In genomic region chr16:75332853-75333252, GRCm38 (mm10) we compare ENCODE assay signal across 16 mouse cellular contexts.
"Had no signal": no experiment of that assay in that cellular context is flagged by ENCODE, and none has a peak within 500 bp of the region (broad histone marks: within the 10 kb centered on the region; RNA-seq: fewer than 3 reads in every experiment).

No protein-coding gene starts in this region.

- H3K9ac ChIP-seq: neural tube, embryonic 13.5 days; neural tube, embryonic 15.5 days; stomach, embryonic 15.5 days had no signal

- H3K9me3 ChIP-seq: neural tube, embryonic 13.5 days; neural tube, embryonic 15.5 days; stomach, embryonic 15.5 days had no signal

- H3K36me3 ChIP-seq: neural tube, embryonic 13.5 days; neural tube, embryonic 15.5 days; stomach, embryonic 15.5 days had no signal

- DNase-seq: retina, postnatal 1 day; right cerebral cortex, adult 18-20 months; right cerebral cortex, postnatal 14 days; right cerebral cortex, postnatal 25 days; right cerebral cortex, postnatal 4 days; spleen, adult 18-20 months; thymus, adult 18-20 months; thymus, adult 2 months; thymus, postnatal 14 days; thymus, postnatal 25 days; thymus, postnatal 36 days; thymus, postnatal 4 days had no signal

- H3K4me1 ChIP-seq: neural tube, embryonic 13.5 days; neural tube, embryonic 15.5 days; stomach, embryonic 15.5 days had no signal

- H3K4me3 ChIP-seq: neural tube, embryonic 13.5 days; neural tube, embryonic 15.5 days; stomach, embryonic 15.5 days had no signal

- H3K27ac ChIP-seq: neural tube, embryonic 13.5 days; neural tube, embryonic 15.5 days; stomach, embryonic 15.5 days; stomach, postnatal 0 days had no signal

- H3K4me2 ChIP-seq: neural tube, embryonic 13.5 days; neural tube, embryonic 15.5 days; stomach, embryonic 15.5 days had no signal

- H3K27me3 ChIP-seq: neural tube, embryonic 13.5 days; neural tube, embryonic 15.5 days; stomach, embryonic 15.5 days had no signal
